Mouse (Mus musculus): ENCODE measurements around the gene Txk. TPM values are rescaled to one million over a fixed set of nuclear protein-coding genes. Genes with fewer than 3 reads are reported as not detected.

Gene Txk
- under 1 TPM; 0.58 to 0.66 TPM for total RNA-seq (2021)
- long read RNA-seq, experiment 1 = 0 reads
- long read RNA-seq, experiment 2 = 0 reads

DNA sequence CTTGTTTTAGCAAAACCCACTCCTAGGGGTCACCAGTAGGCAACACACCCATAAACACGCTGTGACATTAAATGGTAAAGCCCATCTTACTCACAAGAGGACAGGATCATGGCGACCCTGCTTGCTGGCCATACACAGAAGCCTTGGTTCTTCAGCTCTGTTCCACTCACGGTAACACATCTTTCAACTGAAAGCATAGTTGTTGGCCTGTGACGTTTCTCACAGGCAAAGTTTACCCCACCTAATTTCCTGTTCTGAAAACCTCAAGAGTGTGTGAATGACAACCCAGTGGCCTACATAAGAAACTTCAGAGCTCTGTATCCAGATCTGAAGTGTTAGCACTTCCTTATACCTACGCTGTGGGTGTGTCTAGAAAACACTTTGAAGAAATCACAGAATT is at the start of gene Txk:
Gene Txk, minus strand, starts transcription at position 193 of the 400 bp plus-strand sequence.
- DNase-seq = no peak

DNA sequence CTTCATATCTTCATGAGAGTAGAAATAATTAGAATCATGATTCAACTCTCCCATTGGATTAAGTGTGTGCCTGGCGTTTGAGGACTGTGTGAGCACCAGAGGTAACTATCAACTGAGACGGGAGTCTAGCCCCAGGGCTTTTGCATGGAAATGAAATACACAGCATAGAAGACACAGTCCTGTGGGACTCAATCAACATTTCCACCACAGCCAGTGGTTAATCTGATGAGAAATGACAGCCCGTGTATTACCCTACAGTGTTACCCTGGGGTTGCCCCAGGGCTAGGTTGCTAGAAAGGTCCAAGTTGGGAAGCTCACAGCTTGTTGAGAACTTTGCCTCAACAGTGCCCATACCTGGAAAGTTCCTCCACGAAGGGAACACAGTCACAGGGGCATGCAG is 46.0 kb upstream of the Txk start:
- DNase-seq = no peak

DNA sequence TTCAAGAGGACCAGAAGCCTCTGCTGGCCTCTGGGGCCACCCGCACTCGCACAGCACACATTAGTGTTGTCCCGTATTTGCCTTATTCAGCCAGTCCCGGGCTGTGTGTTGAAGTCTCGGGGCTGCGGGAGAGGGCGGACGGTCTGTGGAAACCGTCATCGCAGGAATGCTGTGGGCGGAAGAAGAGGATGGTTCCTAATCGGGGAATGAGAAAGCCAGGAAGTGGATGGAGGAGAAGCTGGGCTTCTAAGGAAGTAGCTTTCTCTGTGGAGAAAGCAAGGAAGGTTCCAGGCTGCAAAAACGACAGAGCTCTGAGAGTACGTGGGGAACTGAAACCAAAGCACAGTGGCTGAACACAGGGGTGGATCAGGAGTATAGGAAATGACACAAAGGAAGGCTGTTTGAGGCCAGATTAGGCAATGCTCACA is 43.6 kb upstream of the Txk start:
- peak; percentile 14 for DNase-seq

DNA sequence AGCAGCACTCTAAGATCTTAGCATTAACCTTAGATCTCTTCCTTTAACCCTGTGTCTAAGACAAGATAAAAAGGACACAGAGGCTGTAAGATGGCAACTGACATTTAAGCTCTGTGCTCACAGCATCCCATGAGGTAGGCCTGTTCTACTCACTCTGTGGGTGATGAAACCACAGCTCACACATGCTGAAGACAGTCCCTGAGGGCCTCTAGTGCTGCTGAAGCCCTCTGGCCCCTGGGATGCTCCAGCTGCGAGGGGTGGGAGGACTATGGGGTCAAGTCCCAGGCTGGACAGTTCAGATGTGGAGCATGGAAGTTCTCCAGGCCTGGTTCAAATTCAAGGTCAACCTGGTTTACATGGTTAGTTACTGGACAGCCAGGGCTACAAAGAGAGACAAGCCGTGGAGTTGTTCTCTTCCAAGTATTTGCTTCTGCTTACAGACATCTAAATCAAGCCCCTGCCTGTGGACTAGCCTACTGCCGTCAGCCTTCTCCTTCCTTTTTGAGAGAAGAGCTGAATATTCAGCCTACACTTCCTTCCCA is 40.8 kb upstream of the Txk start:
- DNase-seq = no peak

DNA sequence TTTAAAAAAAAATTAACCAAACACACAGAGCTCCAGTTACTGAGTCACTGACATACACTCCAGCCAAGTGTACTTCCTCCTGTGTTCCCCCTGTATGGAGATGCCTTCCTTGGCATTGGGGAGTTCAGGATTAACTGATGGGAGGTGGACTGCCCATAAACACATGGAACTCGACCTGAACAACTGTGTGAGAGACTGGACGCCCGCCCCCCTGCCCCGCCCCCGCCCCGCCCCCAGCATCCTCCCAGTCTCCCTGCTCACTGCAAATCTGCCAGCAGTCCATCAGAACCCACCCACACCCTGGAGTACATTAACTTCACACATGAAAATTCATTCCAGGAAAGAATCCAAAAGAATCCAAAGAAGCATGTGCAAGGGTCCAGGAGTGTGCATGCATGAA is 39.2 kb upstream of the Txk start:
- DNase-seq = no peak

DNA sequence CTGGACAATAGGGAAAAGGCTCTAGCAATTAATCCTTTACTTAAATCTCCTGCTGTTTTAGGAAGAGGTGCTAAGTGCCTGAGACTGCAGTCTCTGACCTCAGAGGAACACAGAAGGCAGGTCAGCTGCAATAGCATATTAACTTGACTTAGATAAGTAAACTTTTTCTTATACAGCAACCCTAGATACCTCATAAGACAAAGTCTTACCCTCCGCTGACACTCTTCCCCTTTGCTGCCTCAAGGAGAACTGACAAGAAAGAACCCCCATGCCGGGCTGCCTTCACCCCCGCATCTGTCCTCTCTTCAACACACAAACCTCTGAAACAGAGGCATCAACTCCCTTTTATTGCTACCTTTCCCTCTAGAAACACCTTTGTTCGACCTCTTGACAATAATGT is 38.8 kb upstream of the Txk start:
- no peak for DNase-seq

DNA sequence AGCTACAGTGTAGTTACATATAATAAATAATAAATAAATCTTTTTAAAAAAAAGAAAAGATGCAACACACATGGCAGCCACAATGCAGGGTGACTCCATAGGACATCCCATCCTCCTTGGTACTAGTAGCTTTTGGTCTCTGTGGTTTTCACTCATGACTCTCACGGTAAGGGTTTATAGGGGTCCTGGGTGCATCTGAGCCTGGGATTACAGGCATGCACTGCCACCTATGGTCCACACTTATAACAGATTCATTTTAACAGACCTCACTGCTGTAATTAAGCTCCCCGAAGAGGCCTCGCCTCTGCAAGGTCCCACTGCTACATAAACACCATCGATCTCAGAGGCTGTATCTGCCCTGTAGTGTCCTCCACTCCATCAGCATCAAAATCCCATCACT is 32.9 kb upstream of the Txk start:
- no peak for DNase-seq

DNA sequence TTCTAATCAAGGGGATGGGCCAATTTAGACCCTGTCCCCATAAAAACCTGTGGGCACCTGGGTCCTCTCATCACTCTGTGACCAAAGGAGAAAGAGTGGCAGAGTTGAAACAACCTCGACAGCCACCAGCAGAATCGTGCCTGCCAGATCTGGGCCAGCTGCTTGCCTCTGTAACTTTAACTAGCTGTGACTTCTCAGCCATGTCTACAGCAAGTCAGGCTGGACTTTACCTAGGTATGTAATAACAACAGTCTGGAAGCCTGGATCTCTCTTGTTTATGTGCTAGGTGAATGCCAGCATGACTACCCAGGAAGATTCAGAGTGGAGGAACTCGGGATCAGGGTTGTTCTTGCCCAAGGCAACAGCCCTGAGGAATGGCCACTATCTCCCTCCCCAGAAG is 32.1 kb upstream of the Txk start:
- DNase-seq = no peak

DNA sequence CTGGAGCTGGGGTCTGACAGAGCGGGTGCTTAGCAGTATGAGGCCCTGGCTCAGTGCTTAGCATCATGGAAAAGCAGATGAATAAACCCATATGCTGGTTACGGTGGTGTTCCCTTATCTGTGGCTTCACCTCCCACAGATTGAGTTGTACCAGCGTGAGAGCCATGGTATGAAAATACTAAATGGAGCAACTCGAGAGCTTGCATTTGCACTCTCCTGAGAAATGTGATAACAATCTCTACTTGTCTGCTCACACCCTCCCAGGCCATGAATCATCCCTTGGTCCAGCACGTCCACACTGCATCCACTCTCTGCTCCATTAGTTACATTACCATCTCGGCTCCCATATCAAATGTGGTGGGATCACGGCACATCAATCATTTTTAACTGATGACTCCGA is 31.4 kb upstream of the Txk start:
- DNase-seq = no peak

DNA sequence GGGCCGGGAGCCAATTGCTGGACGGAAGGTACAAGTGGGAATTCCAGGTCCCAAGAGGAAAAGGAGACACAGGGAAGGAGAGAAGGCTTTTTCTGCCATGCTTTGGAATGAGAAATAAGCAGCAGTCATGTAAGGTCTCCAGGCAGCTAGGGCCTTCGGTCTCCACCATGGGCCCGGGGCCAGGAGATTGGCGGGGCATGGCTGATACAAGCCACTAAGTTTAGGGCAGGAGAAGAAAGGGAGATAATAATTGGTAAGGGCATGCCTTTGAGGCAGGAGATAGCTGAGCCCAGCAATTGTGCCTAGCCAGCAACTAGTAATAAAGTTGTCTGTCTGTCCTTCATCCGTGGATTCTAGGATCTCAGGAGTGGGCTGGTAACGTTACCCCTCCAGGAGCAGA is 30.5 kb upstream of the Txk start:
- no peak for DNase-seq

DNA sequence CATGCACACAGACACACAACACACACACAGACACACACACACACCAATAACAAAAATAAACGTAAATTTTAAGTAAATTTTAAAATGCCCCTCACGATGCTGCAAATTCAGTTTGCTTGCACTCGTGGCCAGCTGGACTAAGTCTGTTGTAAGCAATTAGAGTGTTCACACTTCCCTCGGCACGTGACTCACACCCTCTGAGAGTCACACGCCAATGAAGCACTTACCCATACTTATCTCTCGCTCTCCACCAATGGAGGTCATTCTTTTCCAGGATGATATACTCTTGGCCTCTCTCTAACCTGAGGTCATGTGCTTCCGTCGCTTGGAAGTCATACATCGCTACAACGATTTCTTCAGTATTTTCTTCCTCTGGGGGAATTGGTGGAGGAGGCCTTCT is 29.2 kb upstream of the Txk start:
- no peak for DNase-seq

DNA sequence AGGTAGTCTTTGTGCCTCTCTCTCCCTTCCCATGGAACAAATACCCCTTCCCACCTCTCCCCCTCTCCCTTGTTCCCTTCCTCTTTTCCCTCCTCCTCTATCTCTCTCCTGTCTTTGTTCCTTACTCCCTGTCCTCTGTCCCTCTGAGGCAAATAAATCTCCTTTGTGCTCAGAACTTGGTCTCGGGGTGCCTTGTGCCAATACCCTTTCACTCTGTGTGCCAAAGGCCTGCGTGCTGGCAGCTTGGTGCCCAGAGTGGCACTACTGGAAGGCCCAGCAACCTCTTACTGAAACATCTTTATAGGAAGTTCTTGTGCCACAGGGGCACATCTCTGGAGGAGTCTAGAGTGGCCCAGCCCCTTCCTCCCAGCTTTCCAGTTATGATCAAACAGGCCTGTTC is 24.0 kb upstream of the Txk start:
- no peak for DNase-seq

DNA sequence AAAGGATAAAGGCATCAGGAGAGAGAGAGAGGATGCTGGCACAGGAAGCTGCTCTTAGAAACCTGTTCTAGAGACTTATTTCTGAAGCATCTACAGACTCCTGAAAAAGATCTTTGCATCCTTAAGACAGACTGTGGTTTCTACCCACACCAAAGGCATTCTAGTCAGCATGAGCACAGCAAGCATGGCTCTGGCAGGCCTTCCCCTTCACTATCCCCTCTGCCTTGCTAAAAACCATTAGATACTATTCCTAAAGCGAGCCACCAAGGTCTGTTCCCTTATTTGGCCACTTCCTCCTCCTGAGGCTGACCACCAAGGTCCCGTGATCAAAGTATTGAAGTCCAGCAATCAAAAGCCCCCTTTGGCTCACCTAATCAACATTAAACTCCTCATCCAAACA is 23.6 kb upstream of the Txk start:
- DNase-seq = no peak

DNA sequence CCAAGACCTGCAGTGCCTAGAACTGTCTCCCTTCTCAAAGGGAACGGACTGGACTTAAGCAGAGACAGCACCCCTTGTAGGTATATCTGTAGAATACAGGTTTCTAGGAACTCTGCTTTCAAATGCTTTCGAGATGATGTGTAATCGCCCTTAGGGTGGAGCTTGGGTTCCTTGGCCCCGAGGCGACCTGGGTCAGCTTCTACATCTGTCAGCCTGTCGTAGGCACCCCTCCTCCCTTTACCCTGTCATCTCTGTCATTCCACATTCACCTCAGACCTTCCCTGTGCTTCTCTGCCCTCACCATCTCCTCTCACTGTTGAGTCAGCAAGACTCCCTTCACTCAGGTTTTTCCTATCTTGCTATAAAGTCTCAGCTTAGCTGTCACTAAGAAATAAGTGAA is 17.3 kb upstream of the Txk start:
- DNase-seq = no peak

DNA sequence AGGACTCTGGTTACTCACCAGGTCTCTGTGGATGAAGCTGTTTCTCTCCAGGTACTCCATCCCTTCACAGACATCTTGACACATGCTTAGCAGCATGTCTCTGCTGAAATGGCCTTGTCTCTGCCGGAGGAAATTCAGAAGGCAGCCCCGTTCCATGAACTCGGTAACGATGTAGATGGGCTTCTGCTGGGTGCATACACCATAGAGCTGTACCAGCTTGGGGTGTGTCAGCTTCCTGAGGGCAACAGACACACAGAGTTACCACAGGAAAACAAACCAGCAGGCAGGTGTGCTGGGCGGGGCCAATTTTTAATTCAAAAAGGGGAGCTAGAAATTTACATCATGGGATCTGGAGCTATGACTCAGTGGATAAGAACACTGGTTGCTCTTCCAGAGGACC is 11.0 kb upstream of the Txk start:
- DNase-seq = no peak

DNA sequence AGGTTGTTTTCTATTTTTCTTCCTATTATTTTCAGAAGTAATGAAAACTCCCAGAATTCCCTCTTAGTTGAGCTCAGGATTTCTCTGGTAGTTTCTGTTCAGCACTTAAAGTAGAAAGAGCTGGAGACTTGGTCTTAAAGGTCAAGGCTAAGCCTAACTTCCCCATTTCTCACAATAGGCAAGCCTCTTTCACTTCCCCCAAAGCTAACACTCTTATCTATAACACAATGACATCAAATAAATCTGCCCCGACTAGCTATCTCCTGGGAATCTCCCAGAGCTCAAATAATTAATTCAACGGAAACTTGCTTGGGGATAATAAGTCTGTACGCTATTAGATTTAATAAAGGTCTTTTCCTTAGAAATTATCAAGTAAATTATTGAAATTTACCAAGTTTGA is 10.4 kb upstream of the Txk start:
- DNase-seq = no peak

DNA sequence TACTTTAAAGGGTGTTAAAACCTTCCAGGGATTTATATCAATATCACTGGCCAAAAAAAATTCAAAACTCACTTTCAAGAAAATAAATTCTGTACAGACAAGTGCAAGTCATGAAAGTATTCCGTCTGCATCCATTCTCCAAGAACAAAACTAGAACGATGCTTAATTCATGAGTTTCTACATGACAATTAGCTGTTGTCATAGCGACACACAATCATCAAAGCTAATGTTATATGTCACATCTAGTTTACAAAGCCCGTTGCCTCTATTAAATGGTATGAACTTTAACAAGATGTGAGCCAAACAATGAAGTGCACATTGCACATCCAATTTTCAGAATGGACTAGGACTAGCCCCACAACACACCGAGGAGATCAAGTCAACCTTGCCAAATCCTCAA is 9.2 kb upstream of the Txk start:
- no peak for DNase-seq

DNA sequence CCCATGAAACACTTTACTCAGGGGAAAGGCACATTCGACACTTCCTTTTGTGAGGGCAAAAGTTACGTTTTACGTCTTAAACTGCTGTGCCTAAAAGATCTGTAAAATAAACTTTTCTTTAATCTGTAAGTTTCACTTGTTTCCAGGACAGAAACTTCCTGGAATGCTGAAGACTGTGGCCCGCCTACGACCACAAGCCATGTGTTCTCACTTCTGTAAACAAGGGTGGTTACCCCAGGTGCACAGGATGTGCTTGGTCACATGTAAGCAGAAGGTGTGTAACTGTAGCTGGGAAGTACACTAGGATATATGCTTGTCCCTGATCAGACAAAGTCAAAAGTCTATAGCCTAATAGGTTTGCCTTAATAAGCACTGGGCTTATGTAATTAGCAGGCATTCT is 8.7 kb upstream of the Txk start:
- DNase-seq = no peak

DNA sequence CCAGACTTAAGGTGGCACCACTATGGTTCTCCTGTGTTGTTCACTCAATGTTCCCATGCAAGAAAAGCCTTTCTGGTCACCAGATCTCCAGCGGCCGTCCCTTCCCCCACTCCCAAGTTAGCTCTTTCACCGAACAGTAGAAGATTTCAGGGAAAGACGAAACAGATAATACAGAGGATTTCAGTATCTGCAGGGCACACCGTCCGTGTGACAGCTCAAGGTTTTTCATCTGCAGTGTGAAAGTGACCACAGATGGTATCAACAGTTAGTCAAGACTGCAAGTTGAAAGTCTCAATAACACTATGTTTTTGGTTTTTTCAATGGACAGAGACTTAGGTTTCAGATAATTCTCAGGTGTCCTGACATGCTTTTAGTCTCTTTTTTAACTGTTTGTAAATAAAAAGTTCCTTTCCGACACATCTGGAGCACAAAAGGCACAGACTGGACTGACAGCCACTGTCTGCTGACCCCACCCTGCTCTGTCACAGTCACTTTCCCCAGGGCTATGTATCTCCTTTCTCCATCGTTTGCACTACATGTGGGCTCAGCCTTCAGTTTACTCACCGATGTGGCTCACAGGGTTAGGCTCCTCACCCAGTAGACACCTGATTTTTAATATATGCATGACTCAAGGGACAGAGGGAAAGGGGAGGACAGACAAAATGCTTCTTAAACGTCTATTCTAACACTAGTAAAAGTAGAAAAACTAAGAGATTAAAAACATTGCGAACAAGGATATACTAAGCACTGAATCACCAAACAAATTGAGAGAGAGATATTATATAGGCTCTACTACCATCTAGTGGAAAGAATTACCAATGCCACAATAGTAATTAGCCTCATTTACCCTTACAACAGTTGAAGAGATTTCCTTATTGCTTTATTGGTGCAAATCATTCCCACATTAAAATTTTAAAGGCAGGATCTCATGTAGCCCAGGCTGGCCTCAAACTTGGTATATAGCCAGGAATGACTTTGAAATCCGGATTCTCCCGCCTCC is 6.6 kb upstream of the Txk start:
- no peak for DNase-seq

DNA sequence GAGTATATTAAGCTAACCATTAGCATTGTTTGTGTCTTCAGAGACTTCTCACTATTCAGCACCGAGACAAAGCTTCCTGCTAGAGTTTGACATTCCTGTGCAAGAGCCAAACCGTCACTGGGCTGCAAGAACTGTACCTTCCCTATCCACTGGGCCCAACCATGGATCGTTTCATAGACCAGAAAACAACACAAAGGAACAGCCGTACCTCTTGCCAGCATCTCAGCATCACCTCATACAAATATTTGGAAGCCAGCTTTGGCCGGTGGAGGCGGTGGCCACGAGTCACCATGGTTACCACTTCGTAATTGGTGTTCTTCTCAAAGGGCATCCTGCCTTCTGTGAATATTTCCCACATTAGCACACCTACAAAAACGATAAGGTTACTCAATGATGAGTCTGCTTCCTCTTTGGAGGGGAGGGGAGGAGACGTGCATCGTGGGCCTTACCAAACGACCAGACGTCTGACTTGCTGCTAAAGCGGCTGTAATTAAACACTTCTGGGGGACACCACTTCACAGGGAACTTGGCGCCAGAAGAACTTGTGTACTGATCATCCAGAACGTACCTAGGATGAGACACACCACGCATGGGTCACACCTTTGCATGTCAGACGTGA is 4.7 kb upstream of the Txk start:
- DNase-seq = no peak

DNA sequence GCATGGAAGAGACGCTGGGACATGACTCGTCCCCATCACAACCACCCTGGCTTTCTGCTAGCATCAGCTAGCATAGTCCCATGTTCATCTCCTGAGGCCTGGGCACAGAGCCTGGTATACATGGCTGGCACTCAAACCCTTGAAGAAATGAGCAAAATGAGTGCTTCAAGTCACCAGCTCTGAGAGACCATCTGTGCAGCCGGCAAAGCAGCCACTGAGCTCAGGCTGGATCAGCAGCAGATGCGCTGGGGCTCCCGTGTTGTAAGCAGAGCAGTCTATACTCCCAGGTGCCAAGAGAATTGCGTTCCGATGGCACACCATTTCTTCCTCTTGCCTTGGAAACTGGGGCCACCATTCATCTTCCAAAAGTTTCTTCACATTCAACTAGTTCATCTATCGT is 3.4 kb upstream of the Txk start:
- DNase-seq = no peak

DNA sequence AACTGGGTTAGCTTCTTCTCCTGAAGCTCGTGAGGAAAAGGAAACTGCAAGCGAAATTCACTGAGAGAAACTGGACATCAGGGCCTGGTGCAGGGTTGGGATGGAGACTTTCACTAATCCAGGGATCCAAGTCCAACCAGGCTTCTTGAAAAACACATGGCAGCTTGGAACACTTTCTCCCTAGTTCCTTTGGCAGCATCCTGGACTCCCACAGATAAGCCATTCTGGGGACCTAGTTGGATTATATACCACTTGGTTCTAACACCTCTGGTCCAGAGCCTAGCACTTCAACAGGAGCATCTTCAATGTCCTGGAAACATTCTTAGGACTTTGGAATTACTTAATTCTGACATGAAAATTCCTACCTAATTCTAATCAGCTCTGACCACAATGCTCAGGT is 2.5 kb upstream of the Txk start:
- no peak for DNase-seq

DNA sequence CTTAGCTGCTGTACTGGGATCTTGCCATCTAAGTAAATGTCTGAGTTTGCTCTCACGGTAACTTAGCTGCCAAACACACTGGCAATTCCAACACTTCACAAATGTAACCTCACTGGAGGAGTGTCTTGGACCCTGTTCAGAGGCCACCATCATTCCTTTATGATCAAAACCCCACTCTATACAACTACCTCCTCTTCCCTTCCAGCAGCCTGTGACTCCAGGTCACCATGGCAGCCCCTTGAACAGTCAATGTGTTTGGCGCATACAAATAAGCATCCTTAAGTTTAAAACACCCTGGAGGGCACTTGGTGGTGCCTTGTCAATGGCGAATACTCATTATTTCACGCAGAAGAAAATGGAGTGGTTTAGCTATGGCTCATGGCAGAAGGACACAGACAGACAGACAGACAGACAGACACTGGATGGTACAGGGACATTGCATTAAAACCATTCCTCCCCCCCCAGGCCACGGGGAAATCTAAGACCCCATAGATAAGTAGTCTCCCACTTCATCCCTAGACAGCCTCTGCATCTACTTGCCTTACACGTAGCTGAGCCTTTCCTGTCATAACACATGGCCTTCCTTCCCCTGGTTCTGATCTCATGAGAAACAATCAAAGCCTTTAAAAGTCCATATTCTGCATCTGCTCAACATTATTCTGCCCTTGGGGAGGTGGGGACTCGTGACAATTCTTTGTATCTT is 1.4 kb downstream of the Txk start:
- no peak for DNase-seq
